Mouse (Mus musculus) right cerebral cortex, postnatal 36 days (tissue): ENCODE measurements at regions not wholly inside any gene's neighbourhood (a gene's known extent, or its start where the extent isn't known, plus 50 kb on each side); places are given as distances from the start of the nearest gene placed in this dataset.
"Not testable (repeated sequence)": the region's sequence is repeated elsewhere in the genome, so short reads cannot be mapped to it uniquely, and the experiment has no call there.

Experiments used
- DNase-seq, 2 experiments: peaks; one replicate each; pipeline ENCODE4 v3.0.0; 2022; ENCODE audit warnings: low spot score in 2 of 2, mixed read lengths in 1 of 2

- not testable (repeated sequence) for DNase-seq
Measured at GRCm38 (mm10) chr15:34027111-34027510, 330.6 kb downstream of the 9430069I07Rik start.

GRCm38 (mm10) chr15:34025396-34025795 lies 332.3 kb downstream of the 9430069I07Rik start:
- no peak for DNase-seq

- DNase-seq, result peak; percentile 13 to 26
Measured at GRCm38 (mm10) chr15:34021857-34022256, 335.8 kb downstream of the 9430069I07Rik start.

GRCm38 (mm10) chr15:34016397-34017156 lies 341.1 kb downstream of the 9430069I07Rik start:
- DNase-seq, result no peak

GRCm38 (mm10) chr15:34008591-34008990 lies 349.1 kb downstream of the 9430069I07Rik start:
- DNase-seq, result no peak

GRCm38 (mm10) chr15:33992383-33992782 lies 365.3 kb downstream of the 9430069I07Rik start:
- peak; percentile 13 to 14 for DNase-seq

GRCm38 (mm10) chr15:33975077-33975476 lies 382.6 kb downstream of the 9430069I07Rik start:
- DNase-seq, result no peak

- no peak for DNase-seq
Measured at GRCm38 (mm10) chr15:33973466-33973865, 384.2 kb downstream of the 9430069I07Rik start.

- DNase-seq, result no peak
Measured at GRCm38 (mm10) chr15:33969409-33969808, 388.3 kb downstream of the 9430069I07Rik start.

- no peak for DNase-seq
Measured at GRCm38 (mm10) chr15:33935013-33935664, 422.5 kb downstream of the 9430069I07Rik start.

GRCm38 (mm10) chr15:33926446-33926845 lies 431.2 kb downstream of the 9430069I07Rik start:
- no peak for DNase-seq

- peak; percentile 12 to 14 for DNase-seq
Measured at GRCm38 (mm10) chr15:33924094-33924890, 433.4 kb downstream of the 9430069I07Rik start.

GRCm38 (mm10) chr15:33914891-33915290 lies 442.8 kb downstream of the 9430069I07Rik start:
- DNase-seq, result no peak

GRCm38 (mm10) chr15:33906727-33907479 lies 450.8 kb downstream of the 9430069I07Rik start:
- peak; percentile 45 to 54 for DNase-seq

GRCm38 (mm10) chr15:33896076-33896475 lies 461.6 kb downstream of the 9430069I07Rik start:
- no peak for DNase-seq

GRCm38 (mm10) chr15:33890606-33891005 lies 467.1 kb downstream of the 9430069I07Rik start:
- DNase-seq, result no peak

- no peak for DNase-seq
Measured at GRCm38 (mm10) chr15:33888865-33889368, 468.8 kb downstream of the 9430069I07Rik start.

- DNase-seq, result no peak
Measured at GRCm38 (mm10) chr15:33862224-33862752, 495.4 kb downstream of the 9430069I07Rik start.

- no peak for DNase-seq
Measured at GRCm38 (mm10) chr15:33825435-33826088, 532.1 kb downstream of the 9430069I07Rik start.

GRCm38 (mm10) chr15:33824826-33825225 lies 532.8 kb downstream of the 9430069I07Rik start:
- DNase-seq, result no peak
